Mouse (Mus musculus): ENCODE measurements at regions not wholly inside any gene's neighbourhood (a gene's known extent, or its start where the extent isn't known, plus 50 kb on each side); places are given as distances from the start of the nearest gene placed in this dataset.

DNA sequence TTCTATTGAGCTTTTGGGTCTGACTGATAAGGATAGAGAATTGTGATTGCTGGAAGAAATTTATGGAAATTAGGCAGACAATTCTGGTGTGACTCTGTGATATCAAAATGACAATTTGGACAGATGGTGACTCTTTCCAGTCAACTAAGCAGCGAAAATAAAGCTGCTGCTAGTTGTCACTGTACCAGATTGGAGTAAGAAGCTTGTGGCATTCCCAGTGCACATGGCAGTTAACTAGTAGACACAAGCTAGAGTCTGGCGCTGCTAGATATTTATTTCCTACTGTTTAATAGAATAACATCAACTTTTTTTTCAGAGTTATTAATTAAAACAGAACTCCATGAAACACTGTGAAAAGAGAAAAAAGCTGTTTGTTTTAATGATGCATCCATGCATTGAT lies 1432.9 kb upstream of the Sel1l start:
- H3K27me3 ChIP-seq (replicated peaks; ENCODE audit: low read depth, poor library complexity, severe bottlenecking), result no peaks in the 10 kb centered on the region
- WGBS, result 80% methylated on average over 2 of the region's 2 CpGs
- no peaks in the 10 kb centered on the region for H3K9me3 ChIP-seq
- no peak for DNase-seq (ENCODE audit: low spot score)
- H3K4me3 ChIP-seq, result no peak overlapping the region
- H3K27ac ChIP-seq (replicated peaks), result no peak overlapping the region
- H3K4me1 ChIP-seq, result no peaks in the 10 kb centered on the region
- no peaks in the 10 kb centered on the region for H3K36me3 ChIP-seq (replicated peaks)

DNA sequence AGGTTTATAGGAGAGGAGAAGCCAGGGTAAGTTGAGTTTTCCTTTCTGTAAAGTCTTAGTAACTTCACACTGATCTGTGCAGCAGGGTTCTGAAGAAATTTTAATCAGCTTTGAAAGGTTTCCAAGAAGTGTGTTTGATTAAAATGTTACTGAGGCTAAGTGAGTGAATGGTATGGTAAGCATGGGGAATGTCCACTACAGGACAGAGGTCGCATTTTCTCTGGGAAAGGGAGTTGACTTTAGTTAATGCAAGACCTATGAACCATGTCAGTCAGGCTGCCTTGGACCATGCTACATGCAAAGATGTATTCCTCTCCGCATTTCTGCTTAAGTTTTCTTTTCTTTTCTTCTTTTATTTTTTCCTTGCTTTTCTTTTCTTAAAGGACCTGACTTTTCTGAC lies 1424.7 kb upstream of the Sel1l start:
- Histone ChIP-seq H3K36me3 (replicated peaks) (no peaks in the 10 kb centered on the region), H3K4me3 (no peak overlapping the region), H3K9me3 (no peaks in the 10 kb centered on the region), H3K27ac (replicated peaks) (no peak overlapping the region), H3K4me1 (no peaks in the 10 kb centered on the region), H3K27me3 (replicated peaks; ENCODE audit: low read depth, poor library complexity, severe bottlenecking) (no peaks in the 10 kb centered on the region)
- DNase-seq (ENCODE audit: low spot score), result no peak
- 86% methylated on average over 2 of the region's 2 CpGs for WGBS

GRCm38 (mm10) chr12:93230237-93230636 lies 1381.3 kb upstream of the Sel1l start:
- H3K9me3 ChIP-seq, result no peaks in the 10 kb centered on the region
- 84% methylated on average over 3 of the region's 3 CpGs for WGBS

GRCm38 (mm10) chr12:93226826-93227225 lies 1377.9 kb upstream of the Sel1l start:
- Histone ChIP-seq H3K27me3 (replicated peaks; ENCODE audit: low read depth, poor library complexity, severe bottlenecking) (no peaks in the 10 kb centered on the region), H3K9me3 (no peaks in the 10 kb centered on the region), H3K4me1 (no peaks in the 10 kb centered on the region), H3K27ac (replicated peaks) (no peak overlapping the region), H3K4me3 (no peak overlapping the region), H3K36me3 (replicated peaks) (no peaks in the 10 kb centered on the region)
- 93% methylated on average over 1 of the region's 1 CpGs for WGBS
- no peak for DNase-seq (ENCODE audit: low spot score)

More at GRCm38 (mm10) chr12:93230237-93230636, 1381.3 kb upstream of the Sel1l start:
- DNase-seq (ENCODE audit: low spot score), result no peak
- Histone ChIP-seq H3K4me3 (no peak overlapping the region), H3K27ac (replicated peaks) (no peak overlapping the region), H3K27me3 (replicated peaks; ENCODE audit: low read depth, poor library complexity, severe bottlenecking) (no peaks in the 10 kb centered on the region), H3K4me1 (no peaks in the 10 kb centered on the region), H3K36me3 (replicated peaks) (no peaks in the 10 kb centered on the region)

DNA sequence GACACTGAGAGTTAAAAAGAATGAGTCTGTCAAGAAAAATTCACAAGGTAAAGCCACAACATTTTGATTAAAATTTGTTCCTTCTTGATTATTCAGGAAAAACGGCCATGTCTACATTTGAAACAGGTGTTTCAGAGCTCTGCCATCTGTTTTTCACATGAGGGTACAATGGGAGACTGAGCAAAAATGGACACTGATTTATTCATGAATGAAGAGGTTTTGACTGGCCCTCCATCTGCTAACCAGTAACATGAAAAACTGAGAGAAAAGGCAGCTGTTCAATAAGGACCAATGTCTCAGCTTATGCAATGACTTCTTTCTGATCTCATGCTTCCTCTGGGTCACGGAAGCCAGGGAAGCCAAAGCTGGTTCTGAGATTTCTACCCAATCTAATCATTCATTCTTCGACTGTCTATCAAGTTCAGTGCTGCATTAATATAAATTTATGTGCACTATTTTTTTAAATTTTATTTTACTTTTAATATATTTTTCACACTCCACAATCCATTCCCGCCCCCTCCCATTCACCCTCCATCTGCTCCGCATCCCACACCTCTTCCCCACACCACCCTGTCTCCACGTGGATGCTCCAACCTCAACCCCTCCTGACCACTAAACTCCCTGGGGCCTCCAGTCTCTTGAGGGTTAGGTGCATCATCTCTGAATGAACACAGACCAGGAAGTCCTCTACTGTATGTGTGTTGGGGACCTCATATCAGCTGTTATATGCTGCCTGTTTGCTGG lies 1372.4 kb upstream of the Sel1l start:
- WGBS, result 80% methylated on average over 6 of the region's 6 CpGs
- Histone ChIP-seq H3K36me3 (replicated peaks) (no peaks in the 10 kb centered on the region), H3K27ac (replicated peaks) (no peak overlapping the region), H3K9me3 (no peaks in the 10 kb centered on the region), H3K27me3 (replicated peaks; ENCODE audit: low read depth, poor library complexity, severe bottlenecking) (no peaks in the 10 kb centered on the region), H3K4me3 (no peak overlapping the region), H3K4me1 (no peaks in the 10 kb centered on the region)
- DNase-seq (ENCODE audit: low spot score), result no peak

DNA sequence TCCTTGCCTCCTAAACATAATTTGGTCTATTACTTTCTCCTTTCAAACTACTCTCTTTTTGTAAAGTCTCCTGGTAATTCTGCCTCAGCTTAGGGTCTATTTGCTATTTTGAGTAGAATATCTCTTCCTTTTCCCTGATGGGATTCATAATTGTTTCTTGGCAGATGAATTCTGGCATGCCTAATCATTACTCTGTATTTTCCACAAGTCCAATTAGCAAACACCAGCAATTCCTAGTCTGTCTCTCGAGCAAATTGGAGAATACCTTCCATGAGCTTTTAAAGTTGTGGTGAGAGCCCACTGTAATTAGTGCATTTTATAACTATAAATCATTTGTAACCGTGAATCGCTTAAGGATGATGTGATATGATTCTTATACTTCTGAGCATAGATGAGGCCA lies 1358.6 kb upstream of the Sel1l start:
- no peaks in the 10 kb centered on the region for H3K27me3 ChIP-seq (replicated peaks; ENCODE audit: low read depth, poor library complexity, severe bottlenecking)
- H3K4me1 ChIP-seq, result no peaks in the 10 kb centered on the region
- 86% methylated on average over 3 of the region's 3 CpGs for WGBS
- DNase-seq (ENCODE audit: low spot score), result no peak
- no peaks in the 10 kb centered on the region for H3K9me3 ChIP-seq
- no peaks in the 10 kb centered on the region for H3K36me3 ChIP-seq (replicated peaks)
- no peak overlapping the region for H3K27ac ChIP-seq (replicated peaks)
- H3K4me3 ChIP-seq, result no peak overlapping the region

- Histone ChIP-seq H3K9me3 (no peaks in the 10 kb centered on the region), H3K4me3 (no peak overlapping the region), H3K27me3 (replicated peaks; ENCODE audit: low read depth, poor library complexity, severe bottlenecking) (no peaks in the 10 kb centered on the region), H3K36me3 (replicated peaks) (no peaks in the 10 kb centered on the region), H3K4me1 (no peaks in the 10 kb centered on the region), H3K27ac (replicated peaks) (no peak overlapping the region)
- 81% methylated on average over 1 of the region's 1 CpGs for WGBS
- DNase-seq (ENCODE audit: low spot score), result no peak
These were observed 1340.0 kb upstream of the Sel1l start for GRCm38 (mm10) chr12:93188940-93189339.

DNA sequence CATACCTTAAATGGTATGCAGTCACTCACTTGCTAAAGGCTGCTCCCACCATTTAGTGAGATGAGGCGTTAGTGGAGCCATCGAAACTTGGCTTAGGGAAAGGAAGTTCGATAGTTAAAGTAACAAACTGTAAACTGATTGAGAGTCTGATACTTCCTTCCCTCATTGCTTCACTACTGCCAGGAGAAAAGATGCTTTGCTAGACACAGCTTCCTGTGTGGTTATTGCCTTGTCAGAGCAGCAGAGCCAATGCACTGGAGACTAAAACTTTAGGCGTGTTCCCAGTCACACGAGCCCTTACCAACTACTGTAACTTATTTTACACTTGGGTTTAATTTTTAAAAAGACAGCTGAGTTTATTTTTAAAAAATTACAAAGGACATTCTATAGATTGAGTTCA lies 1324.8 kb upstream of the Sel1l start:
- no peak overlapping the region for H3K4me3 ChIP-seq
- no peaks in the 10 kb centered on the region for H3K36me3 ChIP-seq (replicated peaks)
- no peak for DNase-seq (ENCODE audit: low spot score)
- 88% methylated on average over 5 of the region's 5 CpGs for WGBS
- no peaks in the 10 kb centered on the region for H3K9me3 ChIP-seq
- H3K27me3 ChIP-seq (replicated peaks; ENCODE audit: low read depth, poor library complexity, severe bottlenecking), result no peaks in the 10 kb centered on the region
- H3K27ac ChIP-seq (replicated peaks), result no peak overlapping the region
- H3K4me1 ChIP-seq, result no peaks in the 10 kb centered on the region

- Histone ChIP-seq H3K27ac (replicated peaks) (no peak overlapping the region), H3K27me3 (replicated peaks; ENCODE audit: low read depth, poor library complexity, severe bottlenecking) (no peaks in the 10 kb centered on the region), H3K9me3 (no peaks in the 10 kb centered on the region), H3K4me3 (no peak overlapping the region), H3K4me1 (no peaks in the 10 kb centered on the region), H3K36me3 (replicated peaks) (no peaks in the 10 kb centered on the region)
- 87% methylated on average over 4 of the region's 4 CpGs for WGBS
- DNase-seq (ENCODE audit: low spot score), result no peak
These were observed 1311.3 kb upstream of the Sel1l start for GRCm38 (mm10) chr12:93160252-93160651.

GRCm38 (mm10) chr12:93152618-93153245 lies 1303.8 kb upstream of the Sel1l start:
- DNase-seq (ENCODE audit: low spot score), result peak; percentile 61
- H3K27ac ChIP-seq (replicated peaks), result no peak overlapping the region
- no peaks in the 10 kb centered on the region for H3K4me1 ChIP-seq
- H3K4me3 ChIP-seq, result no peak overlapping the region
- no peaks in the 10 kb centered on the region for H3K9me3 ChIP-seq
- H3K27me3 ChIP-seq (replicated peaks; ENCODE audit: low read depth, poor library complexity, severe bottlenecking), result no peaks in the 10 kb centered on the region
- H3K36me3 ChIP-seq (replicated peaks), result no peaks in the 10 kb centered on the region
- 58% methylated on average over 6 of the region's 6 CpGs for WGBS

GRCm38 (mm10) chr12:93151530-93151929 lies 1302.6 kb upstream of the Sel1l start:
- H3K27ac ChIP-seq (replicated peaks), result no peak overlapping the region
- no peaks in the 10 kb centered on the region for H3K9me3 ChIP-seq
- no peak for DNase-seq (ENCODE audit: low spot score)
- 82% methylated on average over 7 of the region's 7 CpGs for WGBS
- no peaks in the 10 kb centered on the region for H3K27me3 ChIP-seq (replicated peaks; ENCODE audit: low read depth, poor library complexity, severe bottlenecking)
- no peak overlapping the region for H3K4me3 ChIP-seq
- no peaks in the 10 kb centered on the region for H3K4me1 ChIP-seq
- H3K36me3 ChIP-seq (replicated peaks), result no peaks in the 10 kb centered on the region

- H3K9me3 ChIP-seq, result no peaks in the 10 kb centered on the region
- H3K4me3 ChIP-seq, result no peak overlapping the region
- H3K4me1 ChIP-seq, result no peaks in the 10 kb centered on the region
- WGBS, result 53% methylated on average over 3 of the region's 3 CpGs
- no peaks in the 10 kb centered on the region for H3K36me3 ChIP-seq (replicated peaks)
- H3K27ac ChIP-seq (replicated peaks), result no peak overlapping the region
- H3K27me3 ChIP-seq (replicated peaks; ENCODE audit: low read depth, poor library complexity, severe bottlenecking), result no peaks in the 10 kb centered on the region
- no peak for DNase-seq (ENCODE audit: low spot score)
These were observed 1293.3 kb upstream of the Sel1l start for GRCm38 (mm10) chr12:93142265-93142664.

- no peaks in the 10 kb centered on the region for H3K36me3 ChIP-seq (replicated peaks)
- H3K4me3 ChIP-seq, result no peak overlapping the region
- no peaks in the 10 kb centered on the region for H3K27me3 ChIP-seq (replicated peaks; ENCODE audit: low read depth, poor library complexity, severe bottlenecking)
- no peak for DNase-seq (ENCODE audit: low spot score)
- no peaks in the 10 kb centered on the region for H3K9me3 ChIP-seq
- no peaks in the 10 kb centered on the region for H3K4me1 ChIP-seq
- WGBS, result 86% methylated on average over 5 of the region's 5 CpGs
- H3K27ac ChIP-seq (replicated peaks), result no peak overlapping the region
These were observed 1287.4 kb upstream of the Sel1l start for GRCm38 (mm10) chr12:93136395-93136794.

All from embryonic facial prominence, embryonic 10.5 days (tissue).